Mouse (Mus musculus) embryonic facial prominence, embryonic 10.5 days (tissue): ENCODE measurements at regions not wholly inside any gene's neighbourhood (a gene's known extent, or its start where the extent isn't known, plus 50 kb on each side); places are given as distances from the start of the nearest gene placed in this dataset.

Source experiments
- DNase-seq: peaks from one replicate; pipeline ENCODE4 v3.0.0-alpha.2; 2017; ENCODE audit warnings: low spot score
- H3K27ac ChIP-seq: fragments of 300-500 bp; sonication (generic); replicated peaks from 2 replicates; pipeline ENCODE4 v1.5.1; 2016; ENCODE audit warnings: mild to moderate bottlenecking
- H3K27me3 ChIP-seq: fragments of 300-500 bp; sonication (generic); replicated peaks from 2 replicates; pipeline ENCODE4 v1.6.1; 2016; ENCODE audit warnings: low read depth, mild to moderate bottlenecking; ENCODE audit not compliant: poor library complexity, severe bottlenecking
- H3K36me3 ChIP-seq: fragments of 300-500 bp; sonication (generic); replicated peaks from 2 replicates; pipeline ENCODE4 v1.6.1; 2016; ENCODE audit warnings: mild to moderate bottlenecking, moderate library complexity
- H3K4me1 ChIP-seq: fragments of 300-500 bp; sonication (generic); 2 replicates; pipeline ENCODE4 v1.6.1; 2016
- H3K4me3 ChIP-seq: fragments of 300-500 bp; sonication (generic); 2 replicates; pipeline ENCODE4 v1.5.1; 2016; ENCODE audit warnings: mild to moderate bottlenecking, moderate library complexity
- H3K9me3 ChIP-seq: fragments of 300-500 bp; sonication (generic); 2 replicates; pipeline ENCODE4 v1.6.1; 2016; ENCODE audit warnings: mild to moderate bottlenecking
- WGBS: fragments of 180-500 bp; shearing (Covaris S2); methylation state at CpG from one replicate; pipeline ENCODE4 v1.1.7; 2016; 5-methylcytosine and 5-hydroxymethylcytosine counted together

DNA sequence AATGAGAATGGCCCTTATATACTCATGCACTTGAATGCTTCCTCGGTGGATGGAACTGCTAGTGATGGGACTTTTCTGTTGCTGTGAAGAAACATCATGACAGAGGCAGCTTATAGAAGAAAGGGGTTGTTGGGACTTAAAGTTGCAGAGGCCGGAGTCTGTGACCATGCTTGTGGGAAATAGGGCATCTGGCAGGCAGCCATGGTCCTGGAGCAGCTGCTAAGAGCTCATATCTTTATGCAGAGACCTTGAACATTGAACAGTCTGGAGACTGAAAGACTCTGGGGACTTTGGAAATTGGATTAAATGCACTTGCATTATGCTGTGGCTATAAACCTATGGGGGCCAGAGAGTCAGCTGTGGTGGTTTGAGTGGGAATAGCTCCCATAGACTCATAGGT lies 138.1 kb upstream of the Lef1 start:
- 80% methylated on average over 2 of the region's 2 CpGs for WGBS
- H3K4me3 ChIP-seq: no peak overlapping the region
- no peak for DNase-seq
- no peaks in the 10 kb centered on the region for H3K36me3 ChIP-seq
- no peak overlapping the region for H3K27ac ChIP-seq
- no peaks in the 10 kb centered on the region for H3K9me3 ChIP-seq
- no peaks in the 10 kb centered on the region for H3K27me3 ChIP-seq
- H3K4me1 ChIP-seq: 0 out of 2 replicates have a peak, but pooled peaks cover 5% of the 10 kb centered on the region

DNA sequence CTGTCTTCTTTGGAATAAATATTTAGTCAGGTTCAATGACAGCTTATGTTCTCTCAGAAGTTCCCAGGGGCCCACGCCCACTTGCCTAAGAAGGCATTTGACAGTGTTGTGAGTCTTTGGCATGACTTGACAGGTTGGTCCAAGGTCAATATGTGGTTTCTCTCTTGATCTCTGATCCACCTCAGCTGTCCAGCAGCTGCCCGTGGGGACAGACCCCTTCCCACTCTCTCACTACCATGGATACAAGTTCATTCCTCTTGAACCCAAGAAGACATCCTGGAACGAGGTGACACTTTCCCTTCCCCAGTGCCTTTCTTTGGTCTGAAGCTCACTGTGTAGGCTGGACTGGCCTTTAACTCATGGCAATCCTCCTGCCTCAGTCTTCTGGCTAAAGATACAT lies 145.0 kb upstream of the Lef1 start:
- Histone ChIP-seq H3K4me3 (no peak overlapping the region), H3K4me1 (peaks cover 26% of the 10 kb centered on the region), H3K36me3 (no peaks in the 10 kb centered on the region), H3K27ac (no peak overlapping the region), H3K27me3 (peaks cover 10% of the 10 kb centered on the region), H3K9me3 (no peaks in the 10 kb centered on the region)
- DNase-seq: no peak
- WGBS: 88% methylated on average over 3 of the region's 3 CpGs

DNA sequence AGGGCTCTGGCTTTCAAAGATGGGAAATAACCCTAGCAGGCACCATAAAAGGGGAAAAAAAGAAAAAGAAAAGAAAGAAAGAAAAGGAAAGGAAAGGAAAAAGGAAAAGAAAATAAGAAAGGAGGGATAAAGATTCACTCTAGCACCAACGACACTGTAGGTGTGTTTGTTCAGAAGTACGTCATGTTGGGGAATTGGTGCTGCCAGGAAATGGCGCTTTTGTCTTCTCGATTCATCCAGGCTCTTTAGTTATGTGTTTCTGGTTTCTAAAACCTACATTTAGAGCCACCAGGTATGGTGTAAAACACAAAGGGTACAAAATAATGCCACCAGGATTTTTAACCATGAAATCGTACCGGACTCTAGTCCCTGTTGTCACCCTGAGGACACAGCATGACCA lies 146.2 kb upstream of the Lef1 start:
- H3K9me3 ChIP-seq: no peaks in the 10 kb centered on the region
- 87% methylated on average over 6 of the region's 6 CpGs for WGBS
- peaks cover 26% of the 10 kb centered on the region for H3K4me1 ChIP-seq
- DNase-seq: no peak
- 0 out of 2 replicates have a peak overlapping the region, but pooled peaks have one; percentile 24 for H3K27ac ChIP-seq
- no peaks in the 10 kb centered on the region for H3K36me3 ChIP-seq
- H3K27me3 ChIP-seq: peaks cover 10% of the 10 kb centered on the region
- H3K4me3 ChIP-seq: peak overlapping the region; percentile 21; the same call in 1 of the 2 replicates

DNA sequence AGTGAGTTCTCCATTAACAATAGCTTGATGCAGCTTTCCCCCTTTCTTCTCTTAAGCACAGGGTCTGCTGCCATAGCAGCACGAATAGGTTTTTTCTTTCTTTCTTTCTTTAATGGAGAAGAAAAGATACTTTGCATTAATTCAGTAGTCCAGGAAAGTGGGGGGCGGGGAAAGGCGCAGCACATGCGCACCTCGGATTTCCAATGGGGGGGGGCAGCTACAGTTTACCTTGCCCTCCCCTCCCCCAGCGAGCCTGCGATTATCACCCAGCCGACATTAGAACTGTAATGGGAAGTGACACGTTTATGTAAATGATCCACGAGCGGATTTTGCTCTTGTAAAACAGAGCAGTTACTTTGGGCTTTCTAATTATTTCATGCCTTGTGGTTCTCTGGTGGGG lies 146.6 kb upstream of the Lef1 start:
- 28% methylated on average over 11 of the region's 11 CpGs for WGBS
- Histone ChIP-seq H3K36me3 (no peaks in the 10 kb centered on the region), H3K27ac (peak overlapping the region; percentile 24; the same call in 1 of the 2 replicates), H3K9me3 (no peaks in the 10 kb centered on the region), H3K27me3 (peaks cover 10% of the 10 kb centered on the region), H3K4me3 (peak overlapping the region; percentile 21), H3K4me1 (peaks cover 26% of the 10 kb centered on the region)
- DNase-seq: peak; percentile 50

DNA sequence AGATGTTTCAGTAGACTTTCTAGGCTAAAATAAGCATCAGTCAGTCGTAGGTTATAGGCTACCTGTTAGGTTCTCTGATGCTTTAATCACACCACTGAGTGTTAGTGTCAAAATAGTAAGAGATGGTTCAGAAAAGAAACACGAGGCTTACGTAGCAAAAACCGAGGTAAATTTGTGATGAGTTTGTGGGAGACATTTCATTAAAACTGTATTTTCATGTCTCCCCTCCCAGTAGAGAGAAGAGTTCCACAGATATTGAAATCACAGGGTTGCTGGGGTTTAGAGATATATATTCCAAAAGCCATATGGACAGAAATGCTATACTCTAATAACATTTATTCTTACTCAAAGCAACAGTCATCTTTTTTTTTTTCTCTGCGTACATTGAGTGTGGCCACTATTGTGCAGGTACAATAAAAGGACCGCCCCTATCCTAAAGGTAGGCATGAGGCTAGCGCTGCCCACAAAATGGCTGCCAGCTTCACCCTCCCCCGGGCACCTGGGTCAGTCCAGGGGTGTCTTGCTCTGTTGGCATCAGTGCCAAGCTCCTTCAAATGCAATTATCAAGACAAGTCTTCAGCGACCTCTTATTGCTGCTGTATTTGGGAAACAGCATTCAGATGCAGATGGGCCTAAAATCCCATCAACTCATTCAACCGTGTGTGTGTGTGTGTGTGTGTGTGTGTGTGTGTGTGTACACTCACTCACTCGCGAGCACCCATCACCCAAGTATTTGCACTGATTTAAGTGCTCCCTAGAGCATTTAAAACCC lies 147.4 kb upstream of the Lef1 start:
- WGBS: 46% methylated on average over 12 of the region's 12 CpGs
- H3K4me3 ChIP-seq: peak overlapping the region; percentile 38
- H3K4me1 ChIP-seq: peaks cover 26% of the 10 kb centered on the region
- H3K9me3 ChIP-seq: no peaks in the 10 kb centered on the region
- peak; percentile 18 for DNase-seq
- H3K36me3 ChIP-seq: no peaks in the 10 kb centered on the region
- peak overlapping the region; percentile 63; the same call in 1 of the 2 replicates for H3K27ac ChIP-seq
- H3K27me3 ChIP-seq: peaks cover 10% of the 10 kb centered on the region

DNA sequence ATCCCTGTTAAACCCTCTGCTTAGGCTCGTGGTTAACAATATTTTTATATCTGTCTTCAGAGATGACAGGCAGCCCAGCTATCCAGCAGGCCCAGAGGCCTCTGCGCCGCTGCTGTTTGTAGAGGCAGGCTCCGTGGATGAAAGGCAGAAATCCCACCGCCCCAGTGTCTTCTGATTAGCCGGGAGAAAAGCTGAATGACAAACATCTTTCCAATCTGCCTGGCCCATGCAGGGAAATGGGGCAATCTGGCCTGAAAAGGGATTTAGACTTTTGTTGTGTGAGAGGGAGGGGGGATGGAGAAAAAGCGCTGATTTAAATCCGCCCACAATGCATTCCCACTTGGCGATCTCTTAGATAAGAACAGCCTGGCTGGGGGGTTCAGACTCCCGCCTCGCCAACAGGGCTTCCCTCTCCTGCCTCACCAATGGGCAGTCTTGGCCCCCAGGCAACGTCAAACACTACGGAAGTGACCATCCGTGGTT lies 148.1 kb upstream of the Lef1 start:
- WGBS: 8% methylated on average over 14 of the region's 14 CpGs
- H3K36me3 ChIP-seq: no peaks in the 10 kb centered on the region
- H3K9me3 ChIP-seq: no peaks in the 10 kb centered on the region
- DNase-seq: peak; percentile 50
- peaks cover 10% of the 10 kb centered on the region for H3K27me3 ChIP-seq
- peaks cover 26% of the 10 kb centered on the region for H3K4me1 ChIP-seq
- H3K27ac ChIP-seq: peak overlapping the region; percentile 63
- peak overlapping the region; percentile 38 for H3K4me3 ChIP-seq

DNA sequence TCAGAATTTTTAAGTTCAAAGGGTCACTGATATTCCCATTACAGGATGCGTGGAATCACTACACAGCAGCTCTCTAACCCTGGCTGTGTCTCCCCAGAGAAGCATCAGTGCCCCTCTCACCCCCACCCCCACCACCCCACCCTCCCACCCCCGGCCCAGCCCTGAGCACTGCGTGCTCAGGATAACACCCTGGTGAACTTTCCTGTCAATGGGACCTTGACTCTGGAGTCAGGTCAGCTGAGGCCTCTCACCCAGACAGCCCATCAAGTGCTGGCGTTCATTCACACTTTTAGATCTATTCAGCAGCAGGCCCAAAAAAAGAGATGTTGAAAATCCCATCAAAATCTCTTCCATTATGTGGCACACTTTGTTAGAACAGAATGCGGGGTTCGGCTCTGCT lies 148.6 kb upstream of the Lef1 start:
- H3K9me3 ChIP-seq: no peaks in the 10 kb centered on the region
- no peak overlapping the region for H3K4me3 ChIP-seq
- 37% methylated on average over 6 of the region's 6 CpGs for WGBS
- peaks cover 10% of the 10 kb centered on the region for H3K27me3 ChIP-seq
- H3K36me3 ChIP-seq: no peaks in the 10 kb centered on the region
- H3K27ac ChIP-seq: no peak overlapping the region
- DNase-seq: no peak
- H3K4me1 ChIP-seq: peaks cover 26% of the 10 kb centered on the region

DNA sequence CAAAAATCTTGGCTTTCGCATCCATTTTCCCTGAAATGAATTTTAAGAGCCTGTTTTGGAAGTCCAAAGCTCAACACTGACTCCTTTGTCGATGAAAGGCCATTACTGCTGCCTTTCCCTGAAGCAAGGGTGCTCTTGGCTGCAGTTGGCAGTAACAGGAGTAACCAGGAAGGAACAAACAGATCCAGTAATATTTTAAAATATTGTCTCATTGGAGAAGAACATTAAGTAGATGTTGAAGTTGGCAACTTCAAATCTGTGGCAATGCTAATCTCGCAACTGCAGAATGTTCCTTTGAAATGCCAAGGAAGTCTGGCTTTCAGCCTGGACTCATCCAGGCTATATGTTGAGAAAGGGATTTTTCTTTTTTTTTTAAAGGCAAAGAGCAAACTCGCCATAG lies 154.3 kb upstream of the Lef1 start:
- Histone ChIP-seq H3K9me3 (no peaks in the 10 kb centered on the region), H3K27me3 (no peaks in the 10 kb centered on the region), H3K4me3 (no peak overlapping the region), H3K27ac (no peak overlapping the region), H3K36me3 (no peaks in the 10 kb centered on the region), H3K4me1 (peaks cover 3% of the 10 kb centered on the region; the same call in 1 of the 2 replicates)
- 83% methylated on average over 4 of the region's 4 CpGs for WGBS
- DNase-seq: no peak

DNA sequence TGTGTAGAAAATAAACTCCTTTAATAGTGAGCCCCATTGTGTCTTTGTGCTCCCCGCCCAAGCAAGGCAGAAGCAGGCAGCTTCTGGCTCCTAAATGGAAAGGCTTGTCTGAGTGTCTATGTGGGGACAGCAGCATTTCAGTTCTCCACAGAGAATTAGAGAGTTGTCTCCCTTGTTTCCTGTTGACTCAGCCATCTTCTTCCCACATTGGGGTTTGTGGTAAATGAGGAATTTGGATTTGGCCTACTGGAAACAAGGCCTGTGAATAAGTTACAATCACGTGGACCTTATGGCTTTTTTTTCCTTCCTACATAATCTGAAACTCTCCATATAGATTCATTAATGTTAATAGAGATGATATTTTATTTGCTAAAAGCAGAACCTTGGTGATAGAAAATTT lies 158.9 kb upstream of the Lef1 start:
- H3K27ac ChIP-seq: no peak overlapping the region
- 59% methylated on average over 2 of the region's 2 CpGs for WGBS
- H3K36me3 ChIP-seq: no peaks in the 10 kb centered on the region
- peaks cover 13% of the 10 kb centered on the region for H3K4me1 ChIP-seq
- no peaks in the 10 kb centered on the region for H3K9me3 ChIP-seq
- H3K27me3 ChIP-seq: peaks cover 9% of the 10 kb centered on the region; the same call in 1 of the 2 replicates
- H3K4me3 ChIP-seq: no peak overlapping the region
- DNase-seq: no peak

DNA sequence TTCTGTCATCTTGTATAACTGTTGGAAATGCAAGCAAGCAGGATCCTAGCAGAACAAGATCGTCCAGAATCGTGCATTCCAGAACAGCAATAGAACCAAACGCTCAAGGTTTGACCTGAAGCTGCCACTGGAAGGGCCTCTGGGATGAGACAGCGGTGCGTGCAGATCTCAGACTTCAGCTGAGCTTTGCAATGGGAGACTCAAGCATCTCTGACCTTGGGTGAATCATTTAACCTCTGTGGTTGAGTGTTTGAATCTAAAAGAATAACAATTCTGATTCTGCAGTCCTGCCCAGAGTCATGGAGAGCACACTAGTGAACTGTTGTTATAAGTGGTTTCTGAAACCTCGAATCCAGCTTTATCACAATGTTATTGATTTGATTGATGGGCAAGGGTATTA lies 159.4 kb upstream of the Lef1 start:
- 79% methylated on average over 6 of the region's 6 CpGs for WGBS
- peaks cover 18% of the 10 kb centered on the region for H3K4me1 ChIP-seq
- no peaks in the 10 kb centered on the region for H3K36me3 ChIP-seq
- H3K27ac ChIP-seq: no peak overlapping the region
- peaks cover 9% of the 10 kb centered on the region; the same call in 1 of the 2 replicates for H3K27me3 ChIP-seq
- H3K9me3 ChIP-seq: no peaks in the 10 kb centered on the region
- no peak for DNase-seq
- H3K4me3 ChIP-seq: no peak overlapping the region

DNA sequence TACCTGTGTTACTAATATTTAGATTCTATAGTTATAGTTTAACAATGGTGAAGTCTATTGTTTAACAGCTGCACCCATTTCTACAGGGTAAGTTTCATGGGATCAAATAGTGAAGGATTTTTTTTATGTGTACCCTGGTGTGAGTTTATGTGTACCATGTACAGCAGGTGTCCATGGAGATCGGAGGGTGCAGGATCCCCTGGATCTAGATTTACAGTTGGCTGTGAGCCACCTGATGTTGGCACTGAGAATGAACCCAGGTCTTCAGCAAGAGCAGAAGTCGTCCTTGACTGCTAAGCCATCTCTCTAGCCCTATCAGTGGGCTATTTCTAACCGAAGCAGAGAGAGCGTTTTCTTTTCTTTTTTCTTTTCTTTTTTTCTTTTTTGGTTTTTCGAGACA lies 162.4 kb upstream of the Lef1 start:
- Histone ChIP-seq H3K27me3 (peaks cover 17% of the 10 kb centered on the region; the same call in 1 of the 2 replicates), H3K36me3 (no peaks in the 10 kb centered on the region), H3K4me3 (no peak overlapping the region), H3K9me3 (no peaks in the 10 kb centered on the region), H3K27ac (no peak overlapping the region), H3K4me1 (peaks cover 29% of the 10 kb centered on the region)
- 93% methylated on average over 5 of the region's 5 CpGs for WGBS
- no peak for DNase-seq

DNA sequence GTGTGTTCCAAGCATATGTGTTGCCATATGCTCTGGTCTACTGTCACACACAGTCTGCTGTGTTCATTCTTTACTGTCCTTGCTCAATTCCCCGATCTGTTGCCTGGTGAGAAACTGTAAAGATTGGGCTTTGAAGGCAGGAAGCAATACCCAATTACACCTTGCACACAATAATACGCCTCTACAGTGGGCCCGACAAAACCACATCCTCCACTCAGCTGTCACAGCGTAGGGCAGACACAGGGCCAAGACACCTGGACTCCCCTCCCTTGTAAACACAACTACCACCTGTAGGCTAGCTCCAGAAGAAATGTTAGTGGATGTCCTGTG lies 163.0 kb upstream of the Lef1 start:
- no peaks in the 10 kb centered on the region for H3K9me3 ChIP-seq
- 90% methylated on average over 4 of the region's 4 CpGs for WGBS
- no peak for DNase-seq
- H3K27ac ChIP-seq: no peak overlapping the region
- peaks cover 31% of the 10 kb centered on the region for H3K4me1 ChIP-seq
- no peak overlapping the region for H3K4me3 ChIP-seq
- peaks cover 17% of the 10 kb centered on the region; the same call in 1 of the 2 replicates for H3K27me3 ChIP-seq
- no peaks in the 10 kb centered on the region for H3K36me3 ChIP-seq

DNA sequence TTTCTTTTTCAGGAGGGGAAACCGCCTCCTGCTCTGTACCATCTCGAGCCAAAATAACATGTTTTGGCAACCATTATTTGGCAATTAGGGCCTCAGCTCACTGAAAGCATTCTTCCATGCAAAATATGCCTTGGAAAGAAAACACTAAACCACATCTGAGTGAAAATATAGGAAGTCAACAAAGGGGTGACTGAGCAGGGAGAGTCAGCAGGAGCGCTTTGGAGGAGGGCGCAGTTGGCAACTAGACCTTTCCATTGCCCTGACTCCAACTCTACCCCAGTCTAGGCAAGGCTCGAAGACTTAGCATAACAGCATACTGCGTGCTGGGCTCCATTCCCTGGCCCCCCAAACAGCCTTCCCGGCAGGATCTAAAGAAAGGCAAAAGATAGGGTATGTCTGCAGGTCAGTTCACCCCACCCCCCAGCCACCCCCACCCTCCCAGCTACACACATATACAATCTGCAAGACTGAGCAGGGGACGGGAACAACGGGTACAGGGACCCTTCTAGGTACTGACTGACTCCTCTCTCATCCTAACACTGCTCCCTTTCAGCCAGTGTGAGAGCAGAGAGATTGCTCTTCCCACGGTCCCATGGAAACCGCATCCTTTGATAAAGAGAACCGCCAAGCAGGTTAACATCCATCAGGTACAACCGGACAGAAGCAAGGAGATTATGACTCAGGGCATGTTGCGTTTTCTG lies 163.5 kb upstream of the Lef1 start:
- Histone ChIP-seq H3K27me3 (peaks cover 17% of the 10 kb centered on the region; the same call in 1 of the 2 replicates), H3K9me3 (no peaks in the 10 kb centered on the region), H3K36me3 (no peaks in the 10 kb centered on the region), H3K4me1 (peaks cover 31% of the 10 kb centered on the region), H3K27ac (peak overlapping the region; percentile 89), H3K4me3 (peak overlapping the region; percentile 59)
- 73% methylated on average over 14 of the region's 14 CpGs for WGBS
- DNase-seq: no peak
